Mouse (Mus musculus) CD8-positive naive resting alpha-beta T cell, adult 2 months (primary cell): Measurements from ENCODE around the gene Sf3b6.
A peak's percentile ranks its signal among the peaks of the same experiment; 100 is the strongest.
"Not testable (repeated sequence)": the region's sequence is repeated elsewhere in the genome, so short reads cannot be mapped to it uniquely, and the experiment has no call there.

ENCODE experiments used
- DNase-seq, 2 experiments: peaks; one replicate each; pipeline ENCODE4 v3.0.0; 2022; ENCODE audit warnings: low read depth in 2 of 2, low spot score in 2 of 2

Sf3b6 gene

DNA sequence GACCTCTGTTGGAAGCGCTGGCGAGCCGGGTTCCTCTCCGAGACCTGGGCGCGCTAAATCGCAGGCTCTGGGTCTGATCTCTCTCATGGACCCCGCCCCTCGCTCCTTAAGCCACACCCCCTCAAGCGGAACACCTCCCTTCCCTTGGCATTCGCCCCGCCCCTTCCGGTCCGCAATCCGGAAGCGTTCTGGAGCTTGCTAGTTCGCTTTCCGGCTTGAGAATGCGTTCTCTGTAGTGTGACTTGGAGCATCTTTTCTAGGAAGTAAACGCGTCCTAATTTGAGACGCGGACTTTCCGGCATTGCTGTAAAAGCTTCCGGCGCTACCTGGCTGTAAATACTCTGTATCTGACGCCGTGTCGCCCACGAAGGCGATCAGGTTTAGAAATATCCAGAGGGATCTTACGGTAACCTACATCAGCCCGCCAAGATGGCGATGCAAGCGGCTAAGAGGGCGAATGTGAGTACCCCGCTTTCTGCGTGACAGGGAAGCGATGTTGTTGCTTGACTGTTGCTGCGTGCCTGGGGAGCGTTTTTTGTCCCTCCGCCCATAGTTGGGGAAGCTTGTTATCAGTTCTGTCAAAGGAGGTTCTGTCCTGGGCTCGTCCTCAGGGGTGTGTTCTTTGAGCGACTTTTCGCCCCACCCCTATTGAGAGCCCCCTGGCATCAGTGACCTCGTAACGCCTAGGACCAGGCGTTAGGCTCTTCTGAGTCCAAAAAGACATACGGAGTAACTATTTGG is at the start of gene Sf3b6:
TSS of gene Sf3b6 (plus strand) at position 184 of the 741 bp plus-strand sequence.
- DNase-seq = peak; percentile 99

DNA sequence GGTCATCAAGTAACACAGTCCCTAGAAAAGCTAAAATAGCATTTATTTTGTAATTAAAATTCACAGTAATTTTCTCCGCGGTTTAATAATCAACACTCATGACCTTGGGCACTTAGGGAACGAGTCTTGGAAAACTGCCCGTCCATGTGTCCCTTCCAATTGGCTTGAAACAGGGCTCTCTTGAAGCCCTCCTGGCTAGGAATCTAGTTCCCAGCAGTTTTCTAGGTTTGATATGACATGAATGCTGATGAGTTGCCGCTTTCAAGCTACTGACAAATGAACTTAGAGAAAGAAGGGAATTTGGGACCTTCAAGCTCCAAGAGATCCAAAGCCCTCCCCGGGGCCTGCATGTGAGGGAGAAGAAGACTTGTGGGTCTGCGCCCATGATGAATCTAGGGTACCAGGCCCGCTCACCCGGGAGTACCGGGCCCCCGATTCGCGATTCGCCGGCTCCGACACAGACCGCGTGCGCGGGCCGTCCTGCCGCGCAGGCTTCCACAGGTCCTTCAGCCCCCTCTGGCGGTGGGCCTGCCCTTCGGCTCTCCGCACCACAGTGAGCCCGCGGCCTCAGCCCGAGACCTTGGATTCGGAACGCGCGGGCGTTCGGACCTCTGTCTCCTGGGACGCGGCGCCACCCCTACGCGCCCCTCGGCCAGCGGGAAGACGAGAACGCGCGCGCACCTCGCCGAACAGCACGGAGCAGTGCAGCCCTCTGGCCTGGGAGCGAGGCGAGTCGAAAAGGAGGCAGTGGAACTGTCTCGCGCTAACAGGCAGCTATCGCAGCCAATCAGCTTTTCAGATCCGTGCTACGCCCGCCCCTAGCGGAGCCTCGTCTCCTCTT is 48.6 kb upstream of the Sf3b6 start, which contains the start of the genes Pfn4 and Fam228b:
TSS of gene Pfn4 (plus strand) at position 531 of the 841 bp plus-strand sequence.
TSS of gene Fam228b (minus strand) at position 776 of the 841 bp plus-strand sequence.
- peak; percentile 88 to 94 for DNase-seq

DNA sequence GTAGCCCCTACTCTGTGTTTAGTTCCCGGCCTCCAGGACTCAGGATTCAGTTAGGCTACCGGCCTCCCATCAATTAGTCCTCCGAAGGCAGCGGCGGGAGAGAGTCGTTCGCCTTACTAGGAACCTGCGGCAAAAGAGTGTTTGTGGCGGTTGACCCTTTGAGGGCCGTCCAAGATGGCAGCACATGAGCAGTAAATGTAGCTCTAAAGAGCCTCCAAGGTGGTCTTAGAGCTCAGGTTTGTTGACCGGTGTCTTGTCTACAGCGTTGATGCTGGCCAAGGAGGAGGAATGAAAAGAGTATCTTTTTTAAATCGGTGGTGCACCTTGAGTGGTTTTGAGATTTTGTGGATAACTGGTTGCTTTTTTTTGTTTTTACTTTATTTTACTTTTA is 48.0 kb upstream of the Sf3b6 start:
- DNase-seq = no peak

DNA sequence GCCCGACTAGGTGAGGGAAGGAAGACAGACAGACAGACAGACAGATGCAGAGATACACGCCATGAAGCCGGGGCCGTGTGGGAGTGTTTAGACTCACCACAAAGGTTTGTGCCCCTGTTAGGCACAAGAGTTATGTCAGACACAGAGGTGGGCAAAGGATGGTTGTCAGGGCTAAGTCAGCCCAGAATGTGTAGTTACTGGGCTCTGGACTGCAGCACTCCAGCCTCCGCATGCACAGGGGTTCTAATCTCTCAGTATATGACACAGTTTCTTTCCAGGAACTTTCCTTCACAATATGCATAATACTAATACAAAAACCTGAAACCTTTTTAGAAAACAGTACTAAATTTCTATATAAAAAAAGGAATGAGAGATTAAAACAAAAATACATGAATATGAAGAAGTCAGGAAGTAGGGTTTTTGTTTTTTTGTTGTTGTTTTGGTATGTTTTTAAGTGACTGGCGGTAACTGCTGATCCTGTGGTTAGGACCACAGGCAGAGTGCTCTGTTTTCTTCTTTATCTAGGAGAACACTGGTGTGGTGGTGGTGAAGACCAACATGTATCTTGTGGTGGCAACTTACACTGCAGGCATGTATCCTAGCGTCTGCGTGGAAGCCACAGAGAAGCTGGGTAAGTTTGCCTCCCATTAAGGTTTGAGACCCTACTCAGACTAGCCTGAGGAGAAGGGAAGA is 42.3 kb upstream of the Sf3b6 start:
- peak in 1 of 2 experiments; percentile 3 for DNase-seq

DNA sequence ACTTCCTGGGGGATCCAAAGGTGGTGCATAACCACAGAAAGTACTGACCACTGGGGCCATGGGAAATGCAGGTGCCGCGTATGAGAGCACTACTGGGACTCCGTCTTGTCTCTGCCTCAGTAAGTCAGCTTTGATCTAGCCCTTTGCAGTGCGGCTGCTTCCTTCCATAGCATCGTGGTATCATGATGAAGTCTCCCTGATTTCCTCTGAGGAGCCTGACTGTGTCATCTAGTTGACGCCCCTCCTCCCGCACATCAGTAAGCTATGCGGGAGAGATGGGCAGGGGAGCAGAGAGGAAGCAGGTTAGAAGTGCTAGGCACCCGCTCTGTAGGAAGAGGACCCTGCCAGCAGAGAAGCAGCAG is 41.8 kb upstream of the Sf3b6 start:
- DNase-seq = peak in 1 of 2 experiments; percentile 9

DNA sequence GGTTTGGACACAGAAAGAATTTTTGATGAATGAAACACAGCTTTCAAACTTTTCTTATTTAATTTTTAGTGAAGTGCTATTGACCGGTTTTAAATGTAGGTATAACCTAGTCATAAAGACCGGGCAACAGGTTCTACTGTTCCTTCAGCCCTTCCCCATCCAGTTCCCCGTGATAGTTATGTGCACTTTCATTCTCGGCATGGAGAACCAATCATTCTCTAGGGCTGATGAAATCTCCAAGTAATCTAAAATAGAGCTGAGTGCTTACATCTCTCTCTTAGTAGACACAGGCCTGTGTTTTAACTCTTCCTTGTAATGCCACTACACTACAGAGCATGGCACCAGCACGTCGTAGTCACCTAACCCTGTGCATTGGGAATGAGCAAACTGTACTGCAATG is 39.6 kb upstream of the Sf3b6 start:
- DNase-seq = no peak

DNA sequence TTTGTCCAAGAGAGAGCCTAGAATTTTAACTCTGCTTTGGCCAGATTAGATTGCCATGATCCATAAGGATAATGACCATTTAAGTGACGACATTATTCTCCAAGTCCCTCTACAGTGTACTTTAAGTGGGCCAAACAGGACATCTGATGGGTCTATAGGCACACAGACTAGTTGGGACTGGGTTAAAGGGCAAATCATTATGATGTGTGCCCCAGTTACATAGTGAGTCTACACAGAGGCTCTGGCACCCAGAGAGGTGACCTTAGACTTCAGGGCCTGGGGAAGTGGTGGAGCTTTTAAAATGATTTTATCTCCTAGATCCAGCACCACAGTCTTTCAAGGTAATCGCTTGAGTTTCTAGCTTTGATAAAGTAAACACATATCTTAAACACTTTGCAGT is 37.1 kb upstream of the Sf3b6 start:
- DNase-seq = no peak

DNA sequence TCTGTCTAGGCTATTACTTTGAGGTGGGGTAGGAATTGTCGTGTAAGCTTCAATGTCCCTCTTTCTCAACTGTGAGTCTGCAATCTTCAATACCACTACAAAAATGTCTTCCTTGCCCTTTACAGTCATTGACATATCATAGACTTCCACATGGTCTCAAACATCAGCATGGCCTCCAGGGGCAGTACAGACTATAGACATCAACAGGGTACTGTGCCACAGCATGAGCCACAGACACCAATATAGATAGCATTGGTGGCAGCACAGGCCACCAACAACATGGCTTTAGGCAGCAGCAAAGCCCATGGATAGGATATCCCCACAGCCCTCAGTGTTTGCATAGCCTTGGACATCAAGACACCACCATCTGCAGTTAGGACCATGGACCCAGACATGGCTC is 36.1 kb upstream of the Sf3b6 start:
- DNase-seq = no peak

DNA sequence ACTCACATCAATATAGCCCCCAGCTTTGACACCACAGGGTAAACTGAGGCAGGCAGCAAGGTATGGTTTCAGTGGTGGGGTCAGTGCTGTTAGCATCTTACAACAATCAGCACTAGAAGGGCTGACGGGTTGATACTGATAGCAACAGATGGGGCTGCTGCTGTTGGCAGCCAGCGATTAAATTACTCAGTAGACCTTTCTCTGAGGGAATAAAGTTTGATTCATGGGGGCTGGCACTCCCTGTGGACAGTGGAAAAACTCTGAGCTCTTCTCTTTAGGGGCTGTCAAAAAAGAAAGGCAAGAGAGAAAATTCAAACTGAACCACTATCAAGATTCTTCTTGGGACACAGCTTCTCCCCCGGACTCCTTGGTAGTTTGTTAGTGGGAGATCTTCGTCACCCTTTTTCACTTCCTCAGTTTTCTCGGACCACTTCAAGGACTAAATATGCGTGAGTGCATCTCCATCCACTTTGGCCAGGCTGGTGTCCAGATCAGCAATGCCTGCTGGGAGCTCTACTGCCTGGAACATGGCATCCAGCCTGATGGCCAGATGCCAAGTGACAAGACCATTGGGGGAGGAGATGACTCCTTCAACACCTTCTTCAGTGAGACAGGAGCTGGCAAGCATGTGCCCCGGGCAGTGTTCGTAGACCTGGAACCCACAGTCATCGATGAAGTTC is 35.5 kb upstream of the Sf3b6 start:
- DNase-seq = not testable (repeated sequence)

DNA sequence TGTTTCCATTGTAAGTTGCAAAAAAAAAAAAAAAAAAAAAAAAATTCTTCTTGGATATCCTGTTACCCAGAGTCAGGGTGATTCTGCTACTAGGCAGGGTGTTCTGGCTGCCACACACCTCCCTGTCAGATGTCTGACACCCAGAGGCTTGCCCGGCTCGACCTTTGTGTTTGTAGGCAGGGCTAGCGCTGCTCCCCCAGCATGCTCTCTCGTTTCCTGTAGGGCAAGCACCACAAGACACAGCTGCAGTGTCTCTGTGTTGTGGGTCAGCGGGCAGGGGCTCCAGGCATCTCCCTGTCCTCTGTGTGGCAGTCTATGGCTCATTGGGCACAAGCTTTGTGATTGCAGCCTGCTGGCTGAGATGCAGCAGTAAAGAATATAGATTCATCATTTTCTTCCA is 33.7 kb upstream of the Sf3b6 start:
- no peak for DNase-seq

DNA sequence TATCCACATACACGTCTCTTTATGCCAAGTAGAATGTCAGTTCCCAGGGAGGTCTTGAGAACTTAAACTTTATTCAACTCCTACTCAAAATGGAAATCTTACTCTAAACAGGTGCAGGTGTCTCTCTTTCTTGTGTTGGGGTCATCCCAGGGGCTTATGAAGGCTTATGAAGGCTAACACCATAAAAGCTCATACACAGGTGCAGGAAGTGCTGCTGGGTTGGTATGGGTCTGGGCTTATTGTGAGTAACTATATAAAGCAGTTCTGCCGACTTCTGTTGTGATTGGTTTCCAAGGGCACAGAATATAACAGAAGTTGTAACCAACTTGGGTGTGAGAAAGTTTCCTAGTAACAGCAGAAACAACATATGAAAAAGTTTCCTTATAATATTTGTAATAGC is 32.9 kb upstream of the Sf3b6 start:
- no peak for DNase-seq

DNA sequence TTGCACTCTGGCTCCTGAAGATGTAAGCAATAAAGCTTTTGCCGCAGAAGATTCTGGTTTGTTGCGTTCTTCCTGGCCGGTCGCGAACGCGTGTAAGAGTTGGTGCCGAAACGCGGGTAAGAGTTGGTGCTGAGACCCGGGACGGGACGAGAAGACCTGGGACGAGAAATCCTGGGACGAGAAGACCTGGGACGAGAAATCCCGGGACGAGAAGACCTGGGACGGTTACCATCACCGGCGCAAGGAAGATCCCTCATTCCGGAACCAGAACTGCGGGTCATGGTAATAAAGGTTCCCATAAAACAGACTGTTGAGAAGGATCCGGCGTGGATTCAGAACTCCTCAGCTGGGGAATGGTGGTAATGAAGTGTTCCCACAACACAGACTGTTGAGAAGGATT is 29.2 kb upstream of the Sf3b6 start:
- not testable (repeated sequence) for DNase-seq

DNA sequence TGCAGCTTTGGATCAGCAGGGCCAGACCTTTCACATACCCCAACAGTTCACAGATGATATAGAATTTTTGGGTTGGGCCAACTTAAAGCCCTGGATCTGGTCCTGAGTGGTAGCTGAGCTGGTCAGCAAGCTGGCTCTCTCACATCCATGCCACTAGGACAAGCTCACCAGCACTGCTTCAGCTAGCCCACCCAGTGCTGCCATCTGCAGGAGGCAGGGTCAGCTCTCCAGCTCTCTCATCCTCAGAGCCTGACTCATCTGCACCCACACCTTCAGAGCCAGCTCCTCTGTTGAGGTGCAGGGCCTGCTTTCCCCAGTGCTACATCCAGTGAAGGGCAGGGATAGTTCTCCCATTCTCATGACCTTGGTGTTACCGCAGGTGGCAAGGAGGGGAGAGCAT is 23.6 kb upstream of the Sf3b6 start:
- no peak for DNase-seq

DNA sequence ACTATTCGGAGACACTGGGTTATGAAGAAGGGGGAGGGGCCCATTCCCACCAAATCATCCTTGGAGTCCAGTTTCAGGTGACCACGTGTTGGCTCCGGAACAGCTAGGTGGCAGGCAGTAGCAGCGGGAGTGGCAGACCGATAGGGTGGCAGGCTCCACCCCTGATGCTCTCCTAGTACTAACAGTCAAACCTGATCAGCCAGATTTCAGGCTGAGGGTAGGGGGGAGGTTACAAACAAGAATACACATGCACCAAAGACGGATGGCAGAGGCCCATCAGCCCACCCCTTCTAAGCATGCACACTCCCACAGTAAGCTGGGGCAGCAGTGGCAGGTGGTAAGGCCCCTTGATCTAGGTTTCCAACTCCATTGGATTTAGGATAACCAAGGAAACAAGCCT is 19.9 kb upstream of the Sf3b6 start:
- not testable (repeated sequence) for DNase-seq

DNA sequence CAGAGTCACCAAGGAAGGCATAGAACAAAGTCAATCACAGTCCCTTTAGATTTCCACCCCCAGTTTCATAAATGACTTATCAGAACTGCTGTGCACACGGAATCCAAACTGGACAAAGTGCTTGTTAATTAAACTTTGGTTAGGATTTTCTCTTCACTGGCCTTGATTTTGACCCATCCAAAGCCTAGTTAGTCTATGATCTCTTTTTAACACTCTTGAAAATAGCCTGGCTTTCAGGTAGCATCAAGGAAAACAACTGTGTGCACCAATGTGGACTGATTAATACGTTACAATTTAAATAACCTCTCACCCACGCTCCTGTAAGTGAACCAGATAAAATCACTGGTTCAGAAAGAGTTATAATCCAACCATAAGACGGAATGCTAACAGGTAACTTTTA is 6.3 kb upstream of the Sf3b6 start:
- no peak for DNase-seq

DNA sequence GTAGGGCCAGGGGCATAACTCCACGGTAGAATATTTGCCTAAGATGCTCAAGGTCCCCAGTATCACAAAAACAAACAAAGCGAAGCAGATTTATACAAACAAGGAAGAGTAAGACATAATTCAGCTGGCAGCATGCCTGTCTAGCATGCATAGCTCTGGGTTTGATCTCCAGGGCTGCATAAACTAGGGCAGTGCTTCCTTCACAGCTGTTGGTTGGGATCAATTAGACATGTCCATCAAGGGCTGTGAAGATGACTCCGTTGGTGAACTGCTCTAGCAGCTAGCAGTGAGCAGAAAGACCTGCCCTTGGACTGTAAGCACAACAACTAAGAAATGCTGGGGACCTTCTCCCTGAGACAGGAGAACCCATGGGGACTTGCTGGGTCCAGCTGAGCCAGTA is 5.6 kb upstream of the Sf3b6 start:
- DNase-seq = no peak

DNA sequence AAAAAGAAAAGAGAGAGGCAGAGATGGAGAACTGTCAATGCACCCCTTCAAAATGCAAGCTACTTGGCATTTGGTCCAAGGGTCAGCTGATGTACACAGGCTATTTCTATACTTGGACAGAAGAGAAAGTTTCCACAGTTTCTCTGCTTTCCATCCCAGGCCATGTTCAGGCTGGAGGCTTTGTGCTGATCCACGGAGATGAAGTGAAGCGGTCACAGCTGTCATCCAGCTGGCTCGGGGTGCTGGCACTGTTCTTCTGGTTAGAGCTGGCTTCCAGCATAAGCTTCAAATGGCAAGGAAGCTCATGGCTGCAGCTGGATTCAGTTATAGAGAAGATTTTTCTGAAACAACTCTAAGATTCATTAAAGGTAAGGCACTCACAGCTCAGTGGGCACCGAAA is 3.7 kb upstream of the Sf3b6 start:
- no peak for DNase-seq

DNA sequence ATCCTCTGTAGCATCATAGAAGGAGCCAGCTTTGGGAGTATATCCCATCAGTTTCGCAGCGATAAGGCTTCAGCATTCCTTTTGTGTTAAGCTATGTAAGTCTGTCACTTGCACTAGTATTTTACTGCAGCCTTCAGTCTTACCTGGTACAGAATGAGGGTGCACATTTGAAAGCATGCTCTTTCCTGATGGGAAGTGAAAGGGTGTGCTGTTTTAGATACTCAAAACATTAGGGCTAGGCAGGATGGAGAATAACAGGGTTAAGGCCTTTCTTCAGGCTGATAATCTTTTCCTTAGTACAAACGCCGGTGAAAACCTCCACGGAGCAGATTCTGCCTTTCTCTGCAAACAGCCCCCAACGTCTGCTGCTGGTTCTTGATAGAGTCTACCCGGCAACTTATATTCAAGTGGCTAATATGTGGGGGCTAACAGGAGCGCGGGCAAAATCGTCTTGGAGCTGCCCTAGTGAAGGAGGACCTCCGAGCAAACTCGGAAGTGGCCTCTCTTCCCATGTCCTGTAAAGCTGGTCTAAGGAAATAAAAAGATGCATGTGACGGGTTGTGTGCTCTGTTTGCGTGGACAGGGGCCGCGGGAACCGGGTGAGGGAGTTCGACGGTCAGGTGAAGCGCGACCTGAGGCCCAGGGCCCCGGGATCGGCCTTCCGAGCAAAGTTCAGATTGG is 524 bp upstream of the Sf3b6 start:
- no peak for DNase-seq

DNA sequence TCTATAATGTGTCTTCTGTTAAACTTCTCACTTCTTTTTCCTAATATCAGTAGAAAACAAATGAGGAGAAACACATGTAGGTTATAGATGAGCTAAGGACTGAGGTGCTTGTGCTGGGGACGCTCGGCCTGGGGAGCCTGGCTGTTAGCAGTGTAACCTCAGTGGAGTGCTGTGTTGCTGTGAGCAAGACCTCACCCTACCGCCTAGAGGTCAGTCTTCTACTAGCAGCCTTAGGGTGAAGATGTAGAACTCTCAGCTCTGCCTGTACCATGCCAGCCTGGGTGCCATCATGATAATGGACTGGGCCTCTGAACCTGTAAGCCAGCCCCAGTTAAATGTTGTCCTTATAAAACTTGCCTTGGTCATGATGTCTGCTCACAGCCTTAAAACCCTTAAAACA is 9.9 kb downstream of the Sf3b6 start:
- no peak for DNase-seq

DNA sequence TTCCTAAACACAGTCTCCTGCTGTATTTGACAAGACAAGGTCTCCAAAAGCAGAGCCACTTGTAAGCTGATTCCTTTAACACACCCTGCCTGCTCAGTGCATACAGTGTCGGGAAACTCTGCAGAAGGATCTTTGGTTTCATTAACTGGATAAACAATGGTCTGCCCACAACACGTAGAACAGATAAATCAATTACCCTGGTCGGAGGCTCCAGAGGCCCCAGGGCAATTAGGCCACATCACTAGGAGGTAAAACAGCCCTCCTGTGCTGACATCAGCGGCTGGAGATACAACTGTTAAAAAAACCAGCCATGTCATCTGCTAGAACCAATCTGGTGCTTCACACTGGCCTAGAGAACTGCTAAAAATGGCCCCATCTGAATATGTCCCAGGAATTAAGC is 19.6 kb downstream of the Sf3b6 start:
- no peak for DNase-seq

DNA sequence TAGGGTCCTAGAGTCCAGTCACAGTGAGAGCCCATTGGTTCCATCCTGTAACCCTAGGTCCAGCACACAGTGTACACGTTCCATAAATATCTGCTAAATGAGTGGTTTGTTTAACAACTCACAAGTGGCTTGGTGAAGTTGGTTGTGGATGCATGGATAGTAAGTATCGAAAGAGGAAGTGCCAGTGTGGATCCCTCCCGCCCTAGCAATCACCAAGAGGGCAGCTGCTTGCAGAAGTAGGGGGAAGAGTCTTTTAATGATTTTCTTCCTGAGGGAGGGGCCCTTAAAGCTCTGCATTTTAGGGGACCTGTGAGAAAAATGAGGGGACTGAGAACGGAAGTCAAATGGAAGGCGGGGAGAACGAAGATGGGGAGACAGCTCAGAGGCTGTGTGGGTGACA is 22.7 kb downstream of the Sf3b6 start:
- DNase-seq = no peak
